Mouse (Mus musculus): ENCODE data around the gene Iffo2. TPM values are rescaled to one million over a fixed set of nuclear protein-coding genes. Genes with fewer than 3 reads are reported as not detected.

Iffo2 gene
- polyA plus RNA-seq, 1 experiment from 2014 or later, result 4.8 TPM

DNA sequence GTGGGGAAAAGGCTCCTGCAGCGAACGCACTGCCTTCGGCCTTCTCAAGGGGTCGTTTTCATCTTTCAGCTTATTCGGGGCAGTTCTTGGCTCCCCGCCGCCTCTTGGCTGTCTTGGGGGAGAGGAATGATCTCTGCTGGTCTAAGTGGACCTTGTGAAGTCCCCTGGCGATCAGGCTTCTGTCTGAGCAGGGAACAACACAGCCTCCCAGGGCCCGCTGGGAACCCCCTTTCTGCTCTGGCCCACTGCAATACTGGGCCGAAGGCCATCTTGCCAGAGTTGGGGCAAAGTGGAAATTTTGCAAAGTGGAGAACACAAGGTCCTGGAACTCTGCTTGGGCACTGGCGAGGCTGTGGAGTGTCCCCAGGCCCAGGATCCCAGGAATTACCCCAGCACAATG lies 54.4 kb downstream of the Iffo2 start:
- H3K9me3 ChIP-seq (replicated peaks), result no peaks in the 10 kb centered on the region
- no peaks in the 10 kb centered on the region for H3K36me3 ChIP-seq
- peak overlapping the region; percentile 47; the same call in 1 of the 2 replicates for H3K27ac ChIP-seq
- 71% methylated on average over 11 of the region's 11 CpGs for WGBS
- peaks cover 90% of the 10 kb centered on the region for H3K4me1 ChIP-seq
- H3K4me3 ChIP-seq (replicated peaks), result no peak overlapping the region
- no peak overlapping the region for H3K9ac ChIP-seq
- no peak overlapping the region for H3K4me2 ChIP-seq
- H3K27me3 ChIP-seq, result no peaks in the 10 kb centered on the region
- no peak for ATAC-seq (replicated peaks; ENCODE audit: low FRiP score)

DNA sequence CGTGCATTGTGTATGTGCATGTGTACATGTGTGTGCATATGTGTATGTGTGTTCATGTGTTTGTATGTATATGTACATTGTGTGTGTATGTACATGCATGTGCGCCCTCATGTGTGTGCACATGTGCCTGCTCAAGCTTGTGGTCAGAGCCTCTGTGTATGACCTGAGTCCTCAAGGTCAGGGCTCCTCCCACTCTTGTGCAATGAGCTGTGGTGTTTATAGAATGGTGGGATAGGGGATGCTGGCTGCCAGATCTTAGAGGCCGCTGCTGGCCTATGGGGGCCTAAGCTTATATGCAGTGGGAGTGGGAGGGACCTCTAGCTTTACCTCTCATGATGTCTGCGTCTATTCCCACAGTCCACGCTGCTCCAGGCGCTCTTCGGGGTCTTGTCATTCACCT lies 55.4 kb downstream of the Iffo2 start:
- no peak for ATAC-seq (replicated peaks; ENCODE audit: low FRiP score)
- H3K9me3 ChIP-seq (replicated peaks), result no peaks in the 10 kb centered on the region
- H3K27ac ChIP-seq, result no peak overlapping the region
- WGBS, result 61% methylated on average over 7 of the region's 7 CpGs
- H3K9ac ChIP-seq, result no peak overlapping the region
- H3K27me3 ChIP-seq, result no peaks in the 10 kb centered on the region
- H3K4me3 ChIP-seq (replicated peaks), result no peak overlapping the region
- H3K36me3 ChIP-seq, result no peaks in the 10 kb centered on the region
- no peak overlapping the region for H3K4me2 ChIP-seq
- peaks cover 90% of the 10 kb centered on the region for H3K4me1 ChIP-seq

DNA sequence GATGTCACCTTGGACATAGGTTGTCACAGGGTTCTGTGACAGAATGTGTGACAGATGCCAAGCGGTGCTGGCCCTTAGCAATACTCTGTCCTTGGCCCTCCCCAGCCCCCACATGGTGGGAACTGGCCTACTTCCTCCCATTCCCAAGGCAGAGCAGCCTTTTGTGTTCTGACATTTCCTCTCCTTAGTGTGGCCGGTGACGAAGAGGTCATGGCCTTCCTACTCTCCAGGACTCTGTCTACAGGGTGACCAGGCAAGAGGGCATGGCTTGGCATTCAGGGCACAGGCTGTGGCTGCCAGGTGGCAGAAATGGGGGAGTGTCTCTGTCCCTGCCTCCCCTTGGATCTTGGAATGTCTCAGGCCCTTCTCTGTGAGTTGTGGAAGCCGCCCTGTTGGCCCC lies 57.0 kb downstream of the Iffo2 start:
- Histone ChIP-seq H3K27ac (peak overlapping the region; percentile 54), H3K4me1 (peaks cover 76% of the 10 kb centered on the region), H3K4me3 (replicated peaks) (no peak overlapping the region), H3K27me3 (no peaks in the 10 kb centered on the region), H3K4me2 (no peak overlapping the region), H3K9ac (no peak overlapping the region), H3K9me3 (replicated peaks) (no peaks in the 10 kb centered on the region), H3K36me3 (no peaks in the 10 kb centered on the region)
- WGBS, result 65% methylated on average over 4 of the region's 4 CpGs
- ATAC-seq (replicated peaks; ENCODE audit: low FRiP score), result peak; percentile 22; the same call in 1 of the 2 replicates

DNA sequence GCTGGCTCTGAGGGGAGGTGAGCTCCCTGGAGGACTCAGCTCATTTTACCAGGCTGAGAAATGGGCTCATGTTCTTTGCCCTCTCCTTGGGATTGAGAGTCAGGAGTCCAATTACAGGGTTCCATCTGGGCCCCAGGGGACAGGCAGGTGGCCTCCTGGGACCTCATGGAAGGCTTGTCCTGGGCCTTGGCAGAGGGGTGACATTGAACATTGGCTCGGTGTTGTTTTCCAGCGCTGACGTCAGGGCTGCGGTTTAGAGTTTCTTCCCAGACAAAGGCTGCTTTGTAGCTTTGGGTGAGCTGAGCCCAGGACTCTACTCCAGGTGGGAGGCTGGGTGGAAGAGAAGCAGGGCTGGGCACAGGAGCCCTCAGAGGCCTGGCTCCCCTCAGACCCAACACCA lies 57.4 kb downstream of the Iffo2 start:
- no peak overlapping the region for H3K4me2 ChIP-seq
- no peaks in the 10 kb centered on the region for H3K36me3 ChIP-seq
- no peaks in the 10 kb centered on the region for H3K27me3 ChIP-seq
- H3K27ac ChIP-seq, result peak overlapping the region; percentile 54
- no peak overlapping the region for H3K9ac ChIP-seq
- peak; percentile 4; the same call in 1 of the 2 replicates for ATAC-seq (replicated peaks; ENCODE audit: low FRiP score)
- 64% methylated on average over 4 of the region's 4 CpGs for WGBS
- H3K4me1 ChIP-seq, result peaks cover 74% of the 10 kb centered on the region
- H3K4me3 ChIP-seq (replicated peaks), result no peak overlapping the region
- no peaks in the 10 kb centered on the region for H3K9me3 ChIP-seq (replicated peaks)

DNA sequence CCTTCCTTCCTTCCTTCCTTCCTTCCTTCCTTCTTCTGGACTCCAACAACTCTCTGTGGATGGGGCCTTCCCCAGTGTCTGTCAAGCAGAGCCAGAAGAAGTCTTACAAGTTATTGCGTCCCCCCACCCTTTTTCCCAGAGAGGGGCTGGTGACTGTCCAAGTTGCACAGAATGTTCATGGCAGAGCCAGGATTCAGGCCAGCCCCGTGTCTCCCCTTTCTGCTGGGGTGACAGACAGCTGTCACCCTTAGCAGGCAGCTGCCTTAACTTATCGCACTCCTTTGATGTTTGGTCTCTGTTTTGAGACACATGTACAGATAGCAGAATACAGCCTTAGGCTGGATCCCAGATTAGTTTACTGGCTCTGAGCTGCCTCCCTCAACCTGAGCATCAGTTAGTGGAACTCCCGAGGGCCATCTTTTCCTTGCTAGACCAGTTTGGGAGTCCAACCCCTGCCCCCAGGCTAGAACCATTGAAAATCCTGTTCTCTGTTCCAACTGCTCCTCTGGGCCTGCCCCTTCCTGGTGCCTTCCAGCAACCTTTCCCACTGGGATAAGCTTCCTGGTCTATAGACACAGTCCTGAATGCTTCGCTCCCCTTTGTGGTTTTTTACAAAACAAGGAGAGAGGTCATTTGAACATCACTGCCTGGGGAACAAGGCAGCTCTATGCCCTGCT lies 59.1 kb downstream of the Iffo2 start:
- no peak overlapping the region for H3K4me3 ChIP-seq (replicated peaks)
- 57% methylated on average over 5 of the region's 5 CpGs for WGBS
- no peaks in the 10 kb centered on the region for H3K36me3 ChIP-seq
- no peak overlapping the region for H3K4me2 ChIP-seq
- no peak for ATAC-seq (replicated peaks; ENCODE audit: low FRiP score)
- H3K9ac ChIP-seq, result no peak overlapping the region
- no peaks in the 10 kb centered on the region for H3K9me3 ChIP-seq (replicated peaks)
- H3K27ac ChIP-seq, result peak overlapping the region; percentile 41; the same call in 1 of the 2 replicates
- H3K27me3 ChIP-seq, result no peaks in the 10 kb centered on the region
- peaks cover 72% of the 10 kb centered on the region for H3K4me1 ChIP-seq

DNA sequence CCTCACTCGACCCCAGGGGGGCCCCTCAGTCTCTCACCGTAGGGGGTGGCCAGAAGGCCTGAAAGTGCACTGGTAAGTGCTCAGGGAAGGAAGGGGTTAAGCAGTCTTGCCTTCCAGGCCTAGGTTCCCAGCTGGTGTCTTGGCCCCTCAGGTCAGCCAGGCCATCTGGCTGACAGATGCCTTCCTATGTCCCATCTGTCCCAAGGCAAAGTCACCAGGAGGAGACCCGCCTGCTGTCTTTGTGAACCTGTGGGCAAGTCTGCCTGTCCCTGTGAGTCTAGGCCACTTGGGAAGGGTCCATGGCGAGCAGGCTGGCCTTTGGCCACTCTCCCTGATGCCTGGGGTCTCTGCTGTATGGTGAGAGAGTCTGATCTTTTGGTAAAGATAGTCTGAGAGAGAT lies 60.1 kb downstream of the Iffo2 start:
- Histone ChIP-seq H3K9me3 (replicated peaks) (no peaks in the 10 kb centered on the region), H3K9ac (no peak overlapping the region), H3K4me2 (no peak overlapping the region), H3K4me3 (replicated peaks) (no peak overlapping the region), H3K27me3 (no peaks in the 10 kb centered on the region), H3K36me3 (no peaks in the 10 kb centered on the region), H3K4me1 (peaks cover 72% of the 10 kb centered on the region), H3K27ac (no peak overlapping the region)
- no peak for ATAC-seq (replicated peaks; ENCODE audit: low FRiP score)
- WGBS, result 30% methylated on average over 4 of the region's 4 CpGs

DNA sequence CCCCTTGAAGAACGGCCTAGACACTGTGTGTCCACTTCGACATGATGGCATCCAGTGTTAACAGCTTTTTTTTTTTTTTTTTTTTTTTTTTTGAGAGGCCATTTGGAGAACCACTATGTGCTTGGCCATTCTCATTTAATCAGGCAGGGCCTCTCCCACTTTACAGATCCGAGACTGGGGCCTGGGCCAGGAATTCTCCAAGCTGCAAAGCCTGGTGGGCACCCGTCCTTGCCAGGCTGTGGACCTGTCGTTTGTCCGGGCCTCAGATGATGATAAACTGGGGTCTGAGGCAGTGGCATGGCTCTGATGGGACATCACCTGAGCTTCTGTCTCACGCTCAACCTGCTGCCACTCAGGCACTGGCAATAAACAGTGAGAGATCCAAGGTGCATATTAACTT lies 62.5 kb downstream of the Iffo2 start:
- Histone ChIP-seq H3K4me1 (peaks cover 72% of the 10 kb centered on the region), H3K27me3 (no peaks in the 10 kb centered on the region), H3K9ac (no peak overlapping the region), H3K4me3 (replicated peaks) (no peak overlapping the region), H3K27ac (peak overlapping the region; percentile 45; the same call in 1 of the 2 replicates), H3K9me3 (replicated peaks) (no peaks in the 10 kb centered on the region), H3K36me3 (no peaks in the 10 kb centered on the region), H3K4me2 (no peak overlapping the region)
- ATAC-seq (replicated peaks; ENCODE audit: low FRiP score), result no peak
- WGBS, result 65% methylated on average over 7 of the region's 7 CpGs

DNA sequence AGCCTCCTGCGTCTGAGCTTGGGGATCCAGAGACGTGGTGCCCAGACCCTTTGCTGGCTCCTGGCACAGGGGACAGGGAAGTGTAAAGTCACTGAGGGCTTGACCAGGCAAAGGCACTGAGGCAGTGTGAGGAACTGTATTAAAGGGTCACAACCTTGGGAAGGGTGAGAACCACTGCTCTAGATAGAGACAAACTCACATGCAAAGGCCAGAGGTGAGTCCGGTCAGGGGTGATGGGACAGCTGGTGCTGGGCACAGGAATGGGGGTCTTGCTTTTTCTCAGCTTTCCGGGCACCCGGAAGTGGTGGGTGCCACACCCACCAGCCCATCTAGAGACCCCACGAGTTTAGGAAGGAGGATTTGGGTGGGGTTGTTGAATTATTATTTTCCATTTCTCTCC lies 63.0 kb downstream of the Iffo2 start:
- Histone ChIP-seq H3K4me1 (peaks cover 72% of the 10 kb centered on the region), H3K27ac (0 out of 2 replicates have a peak overlapping the region, but pooled peaks have one; percentile 45), H3K4me2 (no peak overlapping the region), H3K9ac (no peak overlapping the region), H3K4me3 (replicated peaks) (no peak overlapping the region), H3K9me3 (replicated peaks) (no peaks in the 10 kb centered on the region), H3K27me3 (no peaks in the 10 kb centered on the region), H3K36me3 (no peaks in the 10 kb centered on the region)
- 59% methylated on average over 6 of the region's 6 CpGs for WGBS
- no peak for ATAC-seq (replicated peaks; ENCODE audit: low FRiP score)

DNA sequence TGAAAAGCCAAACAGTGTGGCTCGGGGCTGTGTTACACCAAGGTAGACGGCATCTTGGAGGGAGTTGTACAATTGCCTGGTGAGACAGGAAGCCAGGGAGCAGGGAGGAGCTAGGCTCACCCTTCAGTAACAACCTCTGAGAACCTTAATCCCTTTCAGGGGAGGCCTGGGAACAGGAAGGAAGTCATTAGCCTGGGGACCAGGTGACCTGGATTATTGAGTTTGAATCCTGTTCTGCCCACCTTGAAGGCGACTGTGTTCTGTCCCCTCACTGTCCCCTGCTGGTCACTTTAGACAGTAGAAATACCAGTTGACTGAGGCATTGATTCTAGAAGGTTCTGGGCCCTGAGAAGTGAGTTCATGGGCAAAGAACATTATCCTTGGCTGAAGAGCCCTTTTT lies 63.7 kb downstream of the Iffo2 start:
- peak overlapping the region; percentile 39 for H3K27ac ChIP-seq
- H3K4me2 ChIP-seq, result no peak overlapping the region
- H3K9ac ChIP-seq, result no peak overlapping the region
- peaks cover 79% of the 10 kb centered on the region for H3K4me1 ChIP-seq
- H3K36me3 ChIP-seq, result no peaks in the 10 kb centered on the region
- ATAC-seq (replicated peaks; ENCODE audit: low FRiP score), result no peak
- no peak overlapping the region for H3K4me3 ChIP-seq (replicated peaks)
- no peaks in the 10 kb centered on the region for H3K27me3 ChIP-seq
- no peaks in the 10 kb centered on the region for H3K9me3 ChIP-seq (replicated peaks)
- 32% methylated on average over 3 of the region's 3 CpGs for WGBS

DNA sequence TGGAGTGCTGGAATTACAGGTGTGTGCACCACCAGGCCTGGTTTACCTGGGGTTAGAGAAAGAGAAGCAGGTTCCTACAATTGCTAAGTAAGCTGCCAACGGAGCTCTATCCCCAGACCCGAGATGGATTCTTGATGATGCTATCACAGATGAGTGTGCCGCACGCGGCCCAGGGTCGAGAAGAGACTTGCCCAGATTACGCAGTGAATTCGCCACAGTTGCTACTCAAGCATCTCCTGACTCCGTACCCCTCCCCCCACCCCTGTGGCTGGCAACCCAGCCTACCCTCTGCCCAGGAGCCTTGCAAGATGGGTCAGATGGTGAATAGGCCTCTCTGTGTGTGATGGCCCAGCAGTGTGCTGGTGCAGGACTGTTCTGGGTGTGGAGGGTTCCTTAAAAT lies 66.4 kb downstream of the Iffo2 start:
- Histone ChIP-seq H3K27ac (peak overlapping the region; percentile 97), H3K4me3 (replicated peaks) (no peak overlapping the region), H3K36me3 (no peaks in the 10 kb centered on the region), H3K9me3 (replicated peaks) (no peaks in the 10 kb centered on the region), H3K9ac (no peak overlapping the region), H3K4me1 (peaks cover 85% of the 10 kb centered on the region), H3K27me3 (no peaks in the 10 kb centered on the region), H3K4me2 (peak overlapping the region; percentile 15; the same call in 1 of the 2 replicates)
- WGBS, result 39% methylated on average over 9 of the region's 9 CpGs
- no peak for ATAC-seq (replicated peaks; ENCODE audit: low FRiP score)

DNA sequence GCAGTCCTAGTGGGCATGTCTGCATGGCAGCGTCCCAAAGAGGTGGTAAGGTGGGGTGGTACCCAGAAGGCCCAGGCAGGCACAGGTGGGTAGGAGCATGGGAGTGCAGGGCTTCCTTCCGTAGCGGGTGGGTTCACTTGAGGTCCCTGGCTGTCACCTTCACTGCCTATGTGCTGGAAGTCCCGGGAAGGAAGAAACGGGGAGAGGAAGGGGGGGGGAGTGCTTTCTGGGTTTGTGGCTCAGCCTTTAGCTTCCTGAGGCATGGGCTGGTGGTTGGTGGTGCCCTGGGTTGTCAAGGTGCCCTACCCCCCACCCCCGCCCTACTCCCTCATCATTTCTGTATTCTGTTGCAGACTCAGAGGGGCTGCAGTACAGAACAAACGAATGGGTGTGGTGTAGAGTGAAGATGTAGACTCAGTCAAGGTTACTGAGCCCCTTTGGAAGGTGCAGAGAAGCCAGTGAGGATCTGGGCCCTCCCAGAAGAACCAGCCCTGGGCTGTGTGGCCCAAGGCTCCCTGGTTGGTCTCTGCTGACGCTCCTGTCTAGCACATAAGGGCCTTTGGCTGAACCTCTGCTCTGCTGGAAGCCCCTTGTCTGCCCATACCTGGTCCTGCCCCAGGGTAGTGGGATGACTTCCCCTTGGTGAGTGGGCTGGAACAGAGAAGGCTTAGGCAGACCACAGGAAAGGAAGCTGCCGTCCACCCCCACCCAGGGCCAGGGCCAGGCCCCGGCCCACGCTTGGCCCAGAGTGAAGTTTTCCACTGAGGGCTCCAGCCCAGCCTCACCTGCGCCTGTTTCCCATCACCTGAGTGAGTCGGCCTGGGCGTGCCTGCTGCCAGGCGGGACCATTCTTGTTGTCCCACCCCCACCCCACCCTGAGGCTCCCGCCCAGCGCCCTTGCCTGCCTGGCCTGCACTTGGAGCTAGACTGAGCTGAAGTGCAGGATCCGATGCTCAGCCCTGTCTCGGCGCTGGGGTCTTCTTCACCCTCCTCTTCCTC lies 67.2 kb downstream of the Iffo2 start:
- no peaks in the 10 kb centered on the region for H3K36me3 ChIP-seq
- peak overlapping the region; percentile 55 for H3K4me2 ChIP-seq
- H3K9ac ChIP-seq, result 0 out of 2 replicates have a peak overlapping the region, but pooled peaks have one; percentile 25
- 42% methylated on average over 20 of the region's 20 CpGs for WGBS
- peaks cover 94% of the 10 kb centered on the region for H3K4me1 ChIP-seq
- peak overlapping the region; percentile 97 for H3K27ac ChIP-seq
- no peak for ATAC-seq (replicated peaks; ENCODE audit: low FRiP score)
- H3K4me3 ChIP-seq (replicated peaks), result no peak overlapping the region
- no peaks in the 10 kb centered on the region for H3K9me3 ChIP-seq (replicated peaks)
- H3K27me3 ChIP-seq, result no peaks in the 10 kb centered on the region

DNA sequence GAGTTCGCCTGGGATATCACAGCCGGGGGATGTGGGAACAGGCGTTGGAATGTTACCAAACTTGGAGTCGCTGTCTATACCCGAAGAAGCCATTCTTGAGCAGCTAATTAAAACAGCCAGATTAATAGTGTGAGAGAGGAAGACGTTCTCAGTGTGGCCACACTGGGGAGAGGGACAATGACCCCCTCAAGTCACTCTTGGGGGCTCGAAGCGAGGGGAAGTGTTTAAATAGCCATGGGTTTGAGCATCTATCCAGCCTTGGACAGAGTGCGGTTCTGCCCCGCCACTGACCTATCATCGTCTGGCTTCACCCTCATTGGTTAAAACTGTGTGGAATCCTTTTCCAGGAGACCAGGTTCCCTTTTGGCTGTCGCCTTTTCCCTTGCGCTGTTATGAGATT lies 68.0 kb downstream of the Iffo2 start:
- Histone ChIP-seq H3K4me2 (peak overlapping the region; percentile 55), H3K4me1 (peaks cover 94% of the 10 kb centered on the region), H3K27me3 (no peaks in the 10 kb centered on the region), H3K9me3 (replicated peaks) (no peaks in the 10 kb centered on the region), H3K4me3 (replicated peaks) (peak overlapping the region; percentile 24), H3K9ac (0 out of 2 replicates have a peak overlapping the region, but pooled peaks have one; percentile 25), H3K27ac (peak overlapping the region; percentile 97), H3K36me3 (no peaks in the 10 kb centered on the region)
- WGBS, result 14% methylated on average over 13 of the region's 13 CpGs
- ATAC-seq (replicated peaks; ENCODE audit: low FRiP score), result no peak
